Mouse (Mus musculus) T-helper 17 cell (primary cell): Measurements from ENCODE around the gene Ccdc85a.
"Not testable (repeated sequence)": the region's sequence is repeated elsewhere in the genome, so short reads cannot be mapped to it uniquely, and the experiment has no call there.

Source experiments
- in situ Hi-C, 2 experiments: fragments of 300-600 bp; cut with MboI, MseI; formaldehyde crosslinking; loops; 1 replicate in 1 of 2; 2 replicates in 1 of 2; pipeline ENCODE4 v1.15.1; 2025; ENCODE audit warnings: high pct_unique_total_duplicates in 2 of 2

Gene Ccdc85a

GRCm38 (mm10) chr11:28422451-28423231 lies 161.5 kb downstream of the Ccdc85a start:
- in situ Hi-C loops = no loop called here

GRCm38 (mm10) chr11:28415841-28416240 lies 168.3 kb downstream of the Ccdc85a start:
- in situ Hi-C loops = no loop called here

DNA sequence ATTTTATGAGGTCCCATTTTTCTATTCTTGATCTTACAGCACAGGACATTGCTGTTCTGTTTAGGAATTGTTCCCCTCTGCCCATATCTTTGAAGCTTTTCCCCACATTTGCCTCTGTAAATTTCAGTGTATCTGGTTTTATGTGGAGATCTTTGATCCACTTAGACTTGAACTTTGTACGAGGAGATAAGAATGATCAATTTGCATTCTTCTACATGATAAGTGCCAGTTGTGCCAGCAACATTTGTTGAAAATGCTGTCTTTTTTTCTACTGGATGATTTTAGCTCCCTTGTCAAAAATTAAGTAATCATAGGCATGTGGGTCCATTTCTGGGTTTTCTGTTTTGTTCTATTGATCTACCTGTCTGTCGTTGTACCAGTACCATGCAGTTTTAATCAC lies 174.2 kb downstream of the Ccdc85a start:
- in situ Hi-C loops = not testable (repeated sequence)

DNA sequence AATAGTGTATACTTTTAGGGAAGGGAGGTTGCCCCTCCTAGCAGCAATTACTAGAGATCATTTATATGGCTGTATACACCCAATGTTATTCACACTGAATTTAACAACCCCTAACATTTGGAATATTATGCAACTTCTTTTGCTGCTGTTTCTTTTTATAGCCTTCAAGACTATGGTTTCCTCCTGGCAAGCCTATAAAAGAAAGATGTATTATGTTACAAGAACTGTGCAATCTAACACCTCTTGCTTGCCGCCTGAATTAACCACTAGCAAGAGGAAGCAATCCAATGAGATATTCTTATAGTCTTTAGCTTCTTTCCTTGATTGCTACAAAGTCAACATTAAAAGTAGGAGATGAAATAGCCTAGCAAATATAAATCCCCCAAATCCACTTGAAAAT lies 187.0 kb downstream of the Ccdc85a start:
- in situ Hi-C loops = no loop called here

- in situ Hi-C loops = no loop called here
Observed at GRCm38 (mm10) chr11:28375891-28376290, 208.2 kb downstream of the Ccdc85a start.

DNA sequence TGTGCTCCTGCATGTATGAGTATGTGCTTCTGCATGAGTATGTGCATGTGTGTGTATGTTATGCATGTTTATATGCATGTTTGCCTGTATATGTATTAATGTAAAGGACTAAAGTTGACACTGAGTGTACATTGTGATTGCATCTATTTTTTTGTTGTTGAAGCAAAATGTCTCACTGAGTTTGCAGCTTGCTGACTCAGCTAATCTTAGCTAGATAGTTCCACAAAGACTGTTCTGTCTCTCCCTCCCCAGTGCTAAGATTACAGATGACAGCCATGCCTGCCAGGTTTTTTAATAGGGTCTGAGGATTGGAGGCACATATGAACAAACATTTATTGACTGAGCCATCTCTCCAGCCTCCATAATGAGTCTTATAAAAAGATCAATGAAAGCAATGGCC lies 209.5 kb downstream of the Ccdc85a start:
- in situ Hi-C loops = no loop called here

- in situ Hi-C loops = not testable (repeated sequence)
Observed at GRCm38 (mm10) chr11:28371381-28371780, 212.7 kb downstream of the Ccdc85a start.

DNA sequence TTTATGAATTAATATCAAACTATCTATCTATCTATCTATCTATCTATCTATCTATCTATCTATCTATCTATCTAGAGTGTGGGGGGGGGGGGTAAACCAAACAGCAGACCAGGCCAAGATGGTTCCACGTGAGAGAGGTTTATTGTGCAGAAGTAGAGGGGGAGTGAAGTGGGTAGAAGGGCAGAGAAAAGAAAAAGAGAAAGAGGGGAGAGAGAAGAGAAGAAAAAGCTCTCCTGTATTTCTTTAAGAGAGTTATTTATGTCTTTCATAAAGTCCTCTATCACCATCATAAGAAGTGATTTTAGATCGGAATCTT lies 218.2 kb downstream of the Ccdc85a start:
- in situ Hi-C loops = no loop called here

DNA sequence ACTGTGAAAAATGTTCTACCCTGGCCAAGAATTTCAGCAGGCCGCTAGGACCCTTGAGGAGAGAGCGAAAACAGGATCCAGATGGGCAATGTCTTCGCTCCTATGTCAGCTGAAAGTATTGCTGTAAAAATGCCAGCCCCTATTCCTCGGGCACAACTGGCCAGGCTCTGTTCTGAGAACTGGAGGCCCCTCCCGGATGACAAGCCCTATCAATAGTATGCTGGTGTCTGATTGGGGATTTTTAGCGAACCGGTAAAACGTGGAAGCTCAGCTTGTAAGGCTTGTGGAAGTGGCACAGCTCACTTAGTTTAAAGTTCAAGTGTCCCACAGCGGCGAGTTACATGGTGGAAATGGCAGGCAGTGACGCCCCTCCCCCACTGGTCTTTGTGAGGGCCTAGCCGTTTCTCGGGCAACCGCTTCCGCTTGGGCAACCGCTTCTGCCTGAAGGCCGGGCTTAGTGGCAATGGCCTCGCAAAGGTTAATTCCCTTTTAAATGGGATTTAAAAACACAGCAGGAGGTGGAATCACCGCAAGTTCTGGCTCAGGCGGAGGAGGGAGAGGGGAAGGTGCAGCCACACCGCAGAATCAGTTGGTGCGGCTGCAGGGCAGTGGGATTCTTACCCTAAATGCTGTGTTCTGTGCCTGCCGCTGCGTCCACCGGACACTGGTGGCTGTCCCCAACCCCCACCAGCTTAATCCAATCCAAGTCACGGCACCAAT lies 218.8 kb downstream of the Ccdc85a start:
- in situ Hi-C loops = no loop called here

- in situ Hi-C loops = no loop called here
Observed at GRCm38 (mm10) chr11:28343465-28343864, 240.7 kb downstream of the Ccdc85a start.

GRCm38 (mm10) chr11:28341887-28342286 lies 242.2 kb downstream of the Ccdc85a start:
- in situ Hi-C loops = no loop called here

GRCm38 (mm10) chr11:28339224-28340150 lies 244.6 kb downstream of the Ccdc85a start, which contains the start of gene Gm6685:
TSS of gene Gm6685 (minus strand) at chr11:28339867.
- in situ Hi-C loops = not testable (repeated sequence)
